Mouse (Mus musculus): ENCODE data around the gene Cavin3. TPM values are rescaled to one million over a fixed set of nuclear protein-coding genes. Genes with fewer than 3 reads are reported as not detected.

Gene Cavin3
- polyA plus RNA-seq (2015; fragmentation: Illumina TruSeq; extraction: RNeasy Lipid Tissue Mini Kit (QIAGEN cat#74804); ENCODE audit: insufficient read depth, low read depth, low replicate concordance), result 18.3 TPM

GRCm38 (mm10) chr7:105481505-105482411 lies at the start of gene Cavin3:
Gene Cavin3 (minus strand): TSS chr7:105482300.

Other genes starting within 250 kb of the Cavin3 start
- not detected for gene Olfr688, start 194.2 kb downstream of the Cavin3 start, polyA plus RNA-seq (2015; fragmentation: Illumina TruSeq; extraction: RNeasy Lipid Tissue Mini Kit (QIAGEN cat#74804); ENCODE audit: insufficient read depth, low read depth, low replicate concordance)
- not detected for gene Olfr689, start 171.1 kb downstream of the Cavin3 start, polyA plus RNA-seq (2015; fragmentation: Illumina TruSeq; extraction: RNeasy Lipid Tissue Mini Kit (QIAGEN cat#74804); ENCODE audit: insufficient read depth, low read depth, low replicate concordance)
- gene Olfr690, start 148.2 kb downstream of the Cavin3 start, polyA plus RNA-seq (2015; fragmentation: Illumina TruSeq; extraction: RNeasy Lipid Tissue Mini Kit (QIAGEN cat#74804); ENCODE audit: insufficient read depth, low read depth, low replicate concordance), result not detected
- not detected for gene Olfr691, start 140.0 kb downstream of the Cavin3 start, polyA plus RNA-seq (2015; fragmentation: Illumina TruSeq; extraction: RNeasy Lipid Tissue Mini Kit (QIAGEN cat#74804); ENCODE audit: insufficient read depth, low read depth, low replicate concordance)
- not detected for gene Olfr692, start 114.1 kb downstream of the Cavin3 start, polyA plus RNA-seq (2015; fragmentation: Illumina TruSeq; extraction: RNeasy Lipid Tissue Mini Kit (QIAGEN cat#74804); ENCODE audit: insufficient read depth, low read depth, low replicate concordance)
- not detected for gene Gm5901, start 107.3 kb downstream of the Cavin3 start, polyA plus RNA-seq (2015; fragmentation: Illumina TruSeq; extraction: RNeasy Lipid Tissue Mini Kit (QIAGEN cat#74804); ENCODE audit: insufficient read depth, low read depth, low replicate concordance)
- gene Fam160a2, start 82.2 kb downstream of the Cavin3 start, polyA plus RNA-seq (2015; fragmentation: Illumina TruSeq; extraction: RNeasy Lipid Tissue Mini Kit (QIAGEN cat#74804); ENCODE audit: insufficient read depth, low read depth, low replicate concordance), result 18.0 TPM
- not detected for gene Cnga4, start 77.7 kb downstream of the Cavin3 start, polyA plus RNA-seq (2015; fragmentation: Illumina TruSeq; extraction: RNeasy Lipid Tissue Mini Kit (QIAGEN cat#74804); ENCODE audit: insufficient read depth, low read depth, low replicate concordance)
- gene Cckbr, start 56.6 kb downstream of the Cavin3 start, polyA plus RNA-seq (2015; fragmentation: Illumina TruSeq; extraction: RNeasy Lipid Tissue Mini Kit (QIAGEN cat#74804); ENCODE audit: insufficient read depth, low read depth, low replicate concordance), result not detected
- gene Smpd1, start 72.1 kb upstream of the Cavin3 start, polyA plus RNA-seq (2015; fragmentation: Illumina TruSeq; extraction: RNeasy Lipid Tissue Mini Kit (QIAGEN cat#74804); ENCODE audit: insufficient read depth, low read depth, low replicate concordance), result 10.9 TPM
- gene Apbb1, start 99.4 kb upstream of the Cavin3 start, polyA plus RNA-seq (2015; fragmentation: Illumina TruSeq; extraction: RNeasy Lipid Tissue Mini Kit (QIAGEN cat#74804); ENCODE audit: insufficient read depth, low read depth, low replicate concordance), result 3.9 TPM
- gene Hpx, start 117.8 kb upstream of the Cavin3 start, polyA plus RNA-seq (2015; fragmentation: Illumina TruSeq; extraction: RNeasy Lipid Tissue Mini Kit (QIAGEN cat#74804); ENCODE audit: insufficient read depth, low read depth, low replicate concordance), result not detected
- gene Trim3, start 151.3 kb upstream of the Cavin3 start, polyA plus RNA-seq (2015; fragmentation: Illumina TruSeq; extraction: RNeasy Lipid Tissue Mini Kit (QIAGEN cat#74804); ENCODE audit: insufficient read depth, low read depth, low replicate concordance), result 22.4 TPM
- gene Timm10b, start 157.8 kb upstream of the Cavin3 start, polyA plus RNA-seq (2015; fragmentation: Illumina TruSeq; extraction: RNeasy Lipid Tissue Mini Kit (QIAGEN cat#74804); ENCODE audit: insufficient read depth, low read depth, low replicate concordance), result 41.8 TPM
- gene Arfip2, start 158.1 kb upstream of the Cavin3 start, polyA plus RNA-seq (2015; fragmentation: Illumina TruSeq; extraction: RNeasy Lipid Tissue Mini Kit (QIAGEN cat#74804); ENCODE audit: insufficient read depth, low read depth, low replicate concordance), result 22.3 TPM
- 1.1 TPM for gene Gm45799, start 158.3 kb upstream of the Cavin3 start, polyA plus RNA-seq (2015; fragmentation: Illumina TruSeq; extraction: RNeasy Lipid Tissue Mini Kit (QIAGEN cat#74804); ENCODE audit: insufficient read depth, low read depth, low replicate concordance)
- 3.7 TPM for gene Dnhd1, start 168.5 kb upstream of the Cavin3 start, polyA plus RNA-seq (2015; fragmentation: Illumina TruSeq; extraction: RNeasy Lipid Tissue Mini Kit (QIAGEN cat#74804); ENCODE audit: insufficient read depth, low read depth, low replicate concordance)